Mouse (Mus musculus) adrenal gland, postnatal 14 days (tissue): Measurements from ENCODE around the gene Pxk. TPM values are rescaled to one million over a fixed set of nuclear protein-coding genes. Genes with fewer than 3 reads are reported as not detected.

ENCODE experiments used
- DNase-seq: peaks from one replicate; pipeline ENCODE4 v3.0.0; 2021; ENCODE audit warnings: mixed read lengths
- long read RNA-seq, 2 experiments: library from polyadenylated mRNA; stranded (forward); transcript quantifications; one replicate each; pipeline ENCODE4 v2.0.0; 2021
- total RNA-seq: library from RNA; stranded (reverse); gene quantifications from 2 replicates; pipeline ENCODE4 v1.2.3, GENCODE M21; 2021

Gene Pxk
- total RNA-seq, result 54.8 and 61.4 TPM in 2 replicates
- long read RNA-seq, experiment 1, transcript Pxk-201 (18 exons, 2,812 nt), result major isoform, 43 of 101 reads
- long read RNA-seq, experiment 1, transcript Pxk-205 (18 exons, 2,765 nt), result major isoform, 43 of 101 reads
- long read RNA-seq, experiment 1, partial matches to known transcripts, result 2 of 101 reads
- long read RNA-seq, experiment 1, other reads (novel, unspliced or antisense), result 12 of 101 reads
- long read RNA-seq, experiment 2, transcript Pxk-201 (18 exons, 2,812 nt), result minor isoform, 32 of 83 reads
- long read RNA-seq, experiment 2, transcript Pxk-205 (18 exons, 2,765 nt), result major isoform, 38 of 83 reads
- long read RNA-seq, experiment 2, partial matches to known transcripts, result 3 of 83 reads
- long read RNA-seq, experiment 2, other reads (novel, unspliced or antisense), result 10 of 83 reads

GRCm38 (mm10) chr14:8097978-8098686, at the start of gene Pxk:
Pxk (plus strand) TSS chr14:8098211.
- peak; percentile 97 for DNase-seq

DNA sequence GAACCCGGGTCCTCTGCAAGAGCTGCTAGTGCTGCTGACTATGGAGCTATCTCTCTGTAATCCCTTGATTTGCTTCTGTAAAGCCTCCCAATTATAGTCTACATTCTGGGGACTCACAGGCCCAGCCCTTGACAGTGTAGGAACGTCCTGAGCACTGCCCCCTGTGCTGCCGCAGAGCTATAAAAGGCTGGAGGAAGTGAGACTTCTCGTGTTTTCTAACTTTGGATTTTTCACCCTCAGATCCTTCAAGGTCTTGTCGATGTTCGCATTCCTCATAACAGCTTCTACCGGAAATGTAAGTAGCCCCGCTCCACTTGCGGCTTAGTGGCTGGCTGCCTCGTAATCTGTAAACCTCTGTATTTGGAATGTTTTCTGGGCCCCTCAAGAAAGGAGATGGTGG, 48.7 kb upstream of the Pxk start:
- DNase-seq, result no peak

GRCm38 (mm10) chr14:8051869-8052268, 46.1 kb upstream of the Pxk start:
- DNase-seq, result no peak

DNA sequence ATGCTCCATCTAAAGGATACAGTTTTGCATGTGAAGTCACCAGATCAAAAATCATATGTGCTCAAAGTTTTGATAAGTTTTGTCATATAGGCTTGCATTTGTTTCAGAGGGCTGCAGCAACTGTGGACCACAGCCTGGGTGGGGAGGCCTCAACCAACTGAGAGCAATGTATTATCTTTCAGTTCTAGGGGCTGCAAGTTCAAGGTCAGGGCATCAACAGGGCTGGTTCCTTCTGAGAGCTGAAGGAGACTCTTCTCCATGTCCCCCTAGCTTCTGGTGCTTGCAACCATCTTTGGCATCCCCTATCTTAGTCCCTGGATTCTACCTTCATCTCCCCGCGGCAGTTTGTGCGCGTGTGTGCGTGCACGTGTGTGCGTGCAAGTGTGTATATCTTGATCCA, 45.4 kb upstream of the Pxk start:
- DNase-seq, result no peak

- DNase-seq, result no peak
These were observed 43.5 kb upstream of the Pxk start for GRCm38 (mm10) chr14:8054310-8055102.

GRCm38 (mm10) chr14:8056076-8056475, 41.9 kb upstream of the Pxk start:
- DNase-seq, result no peak

DNA sequence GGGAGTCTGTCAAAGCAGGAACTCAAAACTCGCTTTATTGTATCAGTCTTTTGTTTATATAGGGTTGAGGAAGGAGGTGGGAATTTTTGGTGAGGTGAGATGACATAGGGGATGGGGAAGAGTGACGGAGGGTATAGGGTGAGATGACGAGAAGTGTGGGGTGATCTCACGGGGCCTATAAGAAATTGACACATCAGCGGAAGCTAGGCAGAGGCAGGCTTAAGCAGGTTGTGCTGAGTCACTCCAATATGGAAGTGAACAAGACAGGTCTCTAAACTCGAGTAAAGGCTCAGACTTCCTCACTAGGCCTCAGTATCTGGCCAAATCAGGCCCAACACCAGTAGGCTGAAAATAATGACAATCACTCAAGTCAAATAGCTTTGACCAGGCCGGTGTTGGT, 38.1 kb upstream of the Pxk start:
- DNase-seq, result no peak

- no peak for DNase-seq
These were observed 35.9 kb upstream of the Pxk start for GRCm38 (mm10) chr14:8062076-8062475.

DNA sequence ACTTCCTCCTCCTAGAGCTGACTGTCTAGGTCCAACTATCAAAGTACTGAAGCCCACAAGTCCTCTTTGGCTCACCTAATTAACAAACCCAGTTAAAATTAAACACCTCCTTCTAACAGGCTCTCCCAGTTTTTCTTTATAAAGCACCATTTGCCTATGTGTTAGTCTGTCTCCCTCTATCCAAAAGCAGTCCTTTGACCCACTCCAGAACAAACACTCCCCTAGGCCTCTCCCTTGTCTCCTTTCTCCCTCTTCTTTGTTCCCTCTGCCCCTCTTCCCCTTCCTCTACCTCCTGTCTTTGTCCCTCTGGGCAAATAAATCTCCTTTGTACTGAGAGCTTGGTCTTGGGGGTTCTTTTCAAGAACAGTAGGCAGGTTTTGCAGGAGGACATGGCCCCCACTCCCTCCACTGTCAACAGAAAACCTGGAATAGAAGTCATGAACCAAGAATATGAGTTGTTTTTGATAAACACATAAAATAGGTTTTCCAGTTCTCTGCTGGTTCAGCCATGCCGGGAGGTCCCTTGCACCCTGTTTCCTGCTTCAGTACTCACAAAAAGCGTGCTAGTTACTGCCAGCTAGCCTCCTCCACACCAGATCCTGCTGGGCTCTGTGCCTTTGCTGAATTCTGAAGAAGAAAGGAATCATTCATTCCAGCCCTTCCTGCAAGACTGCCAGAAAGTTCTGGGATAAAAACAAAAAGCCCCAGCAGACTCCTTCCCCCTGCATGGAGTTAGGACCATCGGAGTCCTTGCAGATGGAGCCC, 35.3 kb upstream of the Pxk start:
- no peak for DNase-seq

GRCm38 (mm10) chr14:8063835-8064785, 33.9 kb upstream of the Pxk start:
- DNase-seq, result peak; percentile 50

DNA sequence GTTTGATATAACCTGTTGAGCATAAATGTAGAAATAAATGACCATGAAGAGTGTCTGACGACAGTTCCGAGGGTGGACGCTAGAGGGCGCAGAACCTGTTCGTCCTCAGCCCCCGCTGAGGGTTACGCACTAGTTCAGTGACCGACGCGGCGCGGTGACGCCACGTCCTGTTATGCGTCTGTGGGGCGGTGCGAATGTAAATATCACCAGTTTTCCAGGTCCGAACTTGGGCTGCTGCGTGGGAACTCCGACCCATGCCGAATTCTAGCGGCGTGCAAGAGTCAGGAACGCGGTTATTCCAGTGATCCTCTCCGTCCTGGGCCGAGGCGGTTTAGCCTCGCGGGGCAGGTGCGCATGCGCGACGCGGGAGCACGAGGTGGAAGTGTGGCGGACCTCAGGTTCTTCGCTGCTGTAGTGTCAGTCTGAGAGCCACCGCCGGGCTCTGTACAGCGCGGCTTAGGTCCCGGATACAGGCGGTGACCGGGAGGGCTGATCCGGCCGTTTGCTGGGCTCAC, 17.8 kb upstream of the Pxk start, which contains the start of gene Rpp14:
Gene Rpp14, plus strand, starts transcription at position 203 of the 515 bp plus-strand sequence.
- DNase-seq, result peak; percentile 97

DNA sequence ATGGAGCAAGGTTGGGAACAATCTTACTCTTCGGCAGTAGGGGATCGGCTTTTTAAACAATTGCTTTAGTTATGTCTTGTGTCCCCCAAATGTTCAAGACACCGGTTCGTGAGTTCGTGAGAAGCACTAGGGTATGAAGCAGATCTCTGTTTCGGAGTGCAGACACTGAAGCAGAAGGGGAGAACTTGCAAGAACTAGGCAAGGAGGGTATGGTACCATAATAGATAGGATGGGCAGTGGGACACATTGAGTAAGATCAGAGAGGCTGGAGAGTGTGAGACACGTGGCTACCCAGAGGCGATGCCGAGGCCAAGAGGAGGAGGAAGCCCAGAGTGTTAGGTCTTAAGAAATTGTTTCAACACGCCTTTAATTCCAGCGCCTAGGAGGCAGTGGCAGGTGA, 17.3 kb upstream of the Pxk start:
- DNase-seq, result peak; percentile 56

GRCm38 (mm10) chr14:8082949-8083348, 15.1 kb upstream of the Pxk start:
- no peak for DNase-seq

GRCm38 (mm10) chr14:8089016-8089415, 9.0 kb upstream of the Pxk start:
- DNase-seq, result no peak

- DNase-seq, result no peak
These were observed 5.4 kb upstream of the Pxk start for GRCm38 (mm10) chr14:8092573-8092972.

DNA sequence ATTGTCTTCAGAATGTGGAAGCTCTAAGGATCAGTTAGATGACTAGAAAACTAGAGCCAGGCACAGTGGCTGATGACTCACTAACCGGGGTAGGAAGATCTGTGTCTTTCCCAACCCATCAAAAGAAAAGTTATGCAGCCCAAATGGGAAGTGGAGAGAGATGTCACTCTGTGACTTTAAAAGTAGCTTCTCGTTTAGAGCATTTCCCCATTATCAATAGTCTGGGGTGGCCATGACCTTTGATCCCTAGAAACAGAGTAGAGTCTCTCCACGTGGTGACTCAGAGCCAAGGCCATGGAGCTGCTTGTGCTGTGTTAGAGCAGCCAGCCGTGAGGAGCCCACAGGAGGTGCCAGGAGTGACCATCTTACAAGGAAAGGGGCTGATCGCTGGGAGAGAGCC, 4.6 kb upstream of the Pxk start:
- DNase-seq, result peak; percentile 74

DNA sequence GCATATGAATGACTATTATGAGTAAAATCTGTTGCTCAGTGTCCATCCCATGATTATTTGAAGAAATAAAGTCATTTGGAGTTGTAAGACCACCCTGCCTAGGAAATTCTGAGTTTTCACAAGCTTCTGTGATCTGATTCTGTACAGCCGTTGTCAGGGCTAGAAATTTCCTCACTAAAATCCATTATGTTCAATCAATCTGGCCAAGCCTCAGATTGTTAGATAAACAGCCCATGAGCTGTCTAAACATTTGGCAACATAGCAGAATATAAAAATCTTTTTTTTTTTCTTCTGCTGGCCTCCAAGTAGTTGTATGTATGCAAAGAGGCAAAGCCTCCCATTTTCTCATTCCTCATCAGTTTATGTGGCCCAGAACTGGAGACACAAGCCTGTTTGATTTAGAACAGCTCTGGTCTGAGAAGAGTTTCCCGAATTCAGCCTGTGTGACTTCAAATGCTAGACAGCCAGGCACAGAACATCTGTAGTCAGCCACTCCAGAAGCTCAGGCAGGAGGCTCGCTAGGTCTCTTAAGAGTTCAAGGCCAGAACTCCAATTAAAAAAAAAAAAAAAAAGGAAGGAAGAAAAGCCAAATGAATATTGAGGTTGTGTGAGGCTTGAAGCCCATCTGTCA, 3.0 kb upstream of the Pxk start:
- DNase-seq, result no peak

GRCm38 (mm10) chr14:8095562-8095950, 2.5 kb upstream of the Pxk start:
- peak; percentile 43 for DNase-seq

GRCm38 (mm10) chr14:8098687-8098995, 630 bp downstream of the Pxk start:
- DNase-seq, result no peak

DNA sequence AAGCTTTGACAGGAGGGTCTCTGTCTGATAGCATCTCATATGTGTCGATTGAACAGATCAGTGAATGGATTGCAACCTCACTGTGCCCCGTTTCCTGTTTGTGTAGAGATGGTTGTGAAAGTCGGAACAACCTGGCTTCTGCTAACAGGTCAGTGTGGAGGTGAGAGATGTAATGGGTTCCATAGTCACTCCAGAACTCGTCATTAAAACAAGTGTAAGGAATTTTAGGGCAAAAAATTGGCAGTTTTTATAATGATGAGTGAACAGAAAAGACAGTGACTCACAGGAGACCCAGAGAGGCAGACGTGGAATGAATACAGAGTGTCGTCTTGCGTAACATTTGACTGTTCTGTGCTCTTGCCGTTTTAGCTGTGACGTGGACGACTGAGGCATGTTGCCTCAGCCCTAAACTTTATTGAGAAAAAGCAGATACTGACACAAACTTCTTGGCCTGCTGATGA, 1.6 kb downstream of the Pxk start:
- DNase-seq, result peak; percentile 53
